Comparison of ENCODE assay signal across 23 mouse cellular contexts in genomic region chr4:107038303-107038702, GRCm38 (mm10). TPM values are rescaled to one million over a fixed set of nuclear protein-coding genes. Genes with fewer than 3 reads are reported as not detected.
DNase-seq lines count a peak whose midpoint lies in the region; ATAC-seq and TF ChIP-seq lines count a peak whose summit lies in the region.
"Had no signal": no experiment of that assay in that cellular context is flagged by ENCODE, and none has a peak within 500 bp of the region (broad histone marks: within the 10 kb centered on the region; RNA-seq: fewer than 3 reads in every experiment).

No protein-coding gene starts in this region.

- TF ChIP-seq CTCF in hindbrain, postnatal 0 days (IDR thresholded peaks at IDR 0.05; ENCODE audit: low read depth), result no peak

- 85% methylated on average over 4 of the region's 4 CpGs for WGBS in hindbrain, embryonic 12.5 days
- 87% methylated on average over 4 of the region's 4 CpGs for WGBS in hindbrain, embryonic 14.5 days
- WGBS in midbrain, embryonic 10.5 days, result 96% methylated on average over 4 of the region's 4 CpGs
- 81% methylated on average over 4 of the region's 4 CpGs for WGBS in midbrain, embryonic 11.5 days
- WGBS in hindbrain, postnatal 0 days, result 84% methylated on average over 4 of the region's 4 CpGs
- WGBS in midbrain, embryonic 15.5 days, result 91% methylated on average over 4 of the region's 4 CpGs

- no peaks in the 10 kb centered on the region for H3K27me3 ChIP-seq in hindbrain, embryonic 12.5 days
- no peaks in the 10 kb centered on the region for H3K27me3 ChIP-seq in hindbrain, embryonic 14.5 days (ENCODE audit: control insufficient read depth, insufficient read depth, low read length)
- H3K27me3 ChIP-seq in midbrain, embryonic 10.5 days (ENCODE audit: low read depth, poor library complexity, severe bottlenecking), result no peaks in the 10 kb centered on the region
- H3K27me3 ChIP-seq in midbrain, embryonic 11.5 days (ENCODE audit: control insufficient read depth, insufficient read depth, low read length), result no peaks in the 10 kb centered on the region
- H3K27me3 ChIP-seq in hindbrain, postnatal 0 days (ENCODE audit: insufficient read depth, low read length), result no peaks in the 10 kb centered on the region
- H3K27me3 ChIP-seq in midbrain, embryonic 15.5 days (replicated peaks), result no peaks in the 10 kb centered on the region
- H3K27me3 ChIP-seq: embryonic facial prominence, embryonic 12.5 days; liver, embryonic 15.5 days had no signal

- H3K4me1 ChIP-seq in hindbrain, embryonic 12.5 days, result peaks cover 13% of the 10 kb centered on the region
- peaks cover 6% of the 10 kb centered on the region; the same call in 1 of the 2 replicates for H3K4me1 ChIP-seq in hindbrain, embryonic 14.5 days (replicated peaks; ENCODE audit: control insufficient read depth, insufficient read depth, low read length)
- H3K4me1 ChIP-seq in midbrain, embryonic 10.5 days, result peaks cover 13% of the 10 kb centered on the region
- peaks cover 8% of the 10 kb centered on the region for H3K4me1 ChIP-seq in midbrain, embryonic 11.5 days (ENCODE audit: control insufficient read depth, insufficient read depth, low read length)
- H3K4me1 ChIP-seq in hindbrain, postnatal 0 days (ENCODE audit: insufficient read depth, low read length), result no peaks in the 10 kb centered on the region
- H3K4me1 ChIP-seq in midbrain, embryonic 15.5 days, result peaks cover 5% of the 10 kb centered on the region
- H3K4me1 ChIP-seq: embryonic facial prominence, embryonic 12.5 days; liver, embryonic 15.5 days had no signal

- H3K27ac ChIP-seq in hindbrain, embryonic 12.5 days, result peak overlapping the region; percentile 62
- H3K27ac ChIP-seq in hindbrain, embryonic 14.5 days, result no peak overlapping the region
- 0 out of 2 replicates have a peak overlapping the region, but pooled peaks have one; percentile 42 for H3K27ac ChIP-seq in midbrain, embryonic 10.5 days (replicated peaks)
- H3K27ac ChIP-seq in midbrain, embryonic 11.5 days (ENCODE audit: low read depth, low read length), result no peak overlapping the region
- peak overlapping the region; percentile 64; the same call in 1 of the 2 replicates for H3K27ac ChIP-seq in hindbrain, postnatal 0 days
- H3K27ac ChIP-seq in midbrain, embryonic 15.5 days, result 0 out of 2 replicates have a peak overlapping the region, but pooled peaks have one; percentile 63
- H3K27ac ChIP-seq: embryonic facial prominence, embryonic 12.5 days; liver, embryonic 15.5 days had no signal

- H3K4me2 ChIP-seq in hindbrain, embryonic 12.5 days (replicated peaks), result no peak overlapping the region
- H3K4me2 ChIP-seq in hindbrain, embryonic 14.5 days (replicated peaks), result no peak overlapping the region
- no peak overlapping the region for H3K4me2 ChIP-seq in midbrain, embryonic 11.5 days
- H3K4me2 ChIP-seq in hindbrain, postnatal 0 days (ENCODE audit: low read depth, low read length), result no peak overlapping the region
- H3K4me2 ChIP-seq in midbrain, embryonic 15.5 days, result no peak overlapping the region
- H3K4me2 ChIP-seq: embryonic facial prominence, embryonic 12.5 days; liver, embryonic 15.5 days had no signal

- ATAC-seq in hindbrain, embryonic 12.5 days (ENCODE audit: low FRiP score), result no peak
- no peak for ATAC-seq in hindbrain, embryonic 14.5 days (ENCODE audit: low FRiP score)
- no peak for ATAC-seq in midbrain, embryonic 11.5 days (ENCODE audit: low FRiP score)
- ATAC-seq in hindbrain, postnatal 0 days, result no peak
- no peak for ATAC-seq in midbrain, embryonic 15.5 days (replicated peaks)

- no peaks in the 10 kb centered on the region for H3K9me3 ChIP-seq in hindbrain, embryonic 12.5 days (replicated peaks)
- no peaks in the 10 kb centered on the region for H3K9me3 ChIP-seq in hindbrain, embryonic 14.5 days (ENCODE audit: control insufficient read depth, low read length)
- H3K9me3 ChIP-seq in midbrain, embryonic 10.5 days (replicated peaks), result no peaks in the 10 kb centered on the region
- H3K9me3 ChIP-seq in midbrain, embryonic 11.5 days (ENCODE audit: control insufficient read depth, low read length), result no peaks in the 10 kb centered on the region
- no peaks in the 10 kb centered on the region for H3K9me3 ChIP-seq in hindbrain, postnatal 0 days (ENCODE audit: low read length)
- H3K9me3 ChIP-seq in midbrain, embryonic 15.5 days, result no peaks in the 10 kb centered on the region
- H3K9me3 ChIP-seq: embryonic facial prominence, embryonic 12.5 days; liver, embryonic 15.5 days had no signal

- no peak overlapping the region for H3K9ac ChIP-seq in hindbrain, embryonic 12.5 days
- H3K9ac ChIP-seq in hindbrain, embryonic 14.5 days, result no peak overlapping the region
- H3K9ac ChIP-seq in midbrain, embryonic 11.5 days (ENCODE audit: low read length), result no peak overlapping the region
- H3K9ac ChIP-seq in hindbrain, postnatal 0 days (replicated peaks; ENCODE audit: low read length), result no peak overlapping the region
- H3K9ac ChIP-seq in midbrain, embryonic 15.5 days, result no peak overlapping the region
- H3K9ac ChIP-seq: embryonic facial prominence, embryonic 12.5 days; liver, embryonic 15.5 days had no signal

- no peak for DNase-seq in hindbrain, embryonic 14.5 days (ENCODE audit: low spot score)
- DNase-seq in midbrain, embryonic 10.5 days (ENCODE audit: low spot score), result no peak
- no peak for DNase-seq in midbrain, embryonic 11.5 days (ENCODE audit: low spot score, missing footprints)
- no peak for DNase-seq in hindbrain, postnatal 0 days (ENCODE audit: low spot score)
- DNase-seq in spleen, adult 18-20 months, result no peak
- DNase-seq: adrenal gland, postnatal 25 days; cerebellum, adult 2 months; gastrocnemius, postnatal 14 days; heart, postnatal 10 days; kidney, adult 9 months; kidney, postnatal 4 days; lung, postnatal 10 days; thymus, postnatal 25 days had no signal

- no peak overlapping the region for H3K4me3 ChIP-seq in hindbrain, embryonic 12.5 days
- no peak overlapping the region for H3K4me3 ChIP-seq in hindbrain, embryonic 14.5 days (replicated peaks; ENCODE audit: low read length)
- no peak overlapping the region for H3K4me3 ChIP-seq in midbrain, embryonic 10.5 days
- H3K4me3 ChIP-seq in midbrain, embryonic 11.5 days (ENCODE audit: low read depth, low read length), result no peak overlapping the region
- H3K4me3 ChIP-seq in hindbrain, postnatal 0 days (ENCODE audit: low read length), result no peak overlapping the region
- H3K4me3 ChIP-seq in midbrain, embryonic 15.5 days, result no peak overlapping the region
- H3K4me3 ChIP-seq: embryonic facial prominence, embryonic 12.5 days; liver, embryonic 15.5 days; myocyte had no signal

- H3K36me3 ChIP-seq in hindbrain, embryonic 12.5 days, result peaks cover 91% of the 10 kb centered on the region
- H3K36me3 ChIP-seq in hindbrain, embryonic 14.5 days (replicated peaks; ENCODE audit: control insufficient read depth, insufficient read depth), result peaks cover 86% of the 10 kb centered on the region
- peaks cover 99% of the 10 kb centered on the region for H3K36me3 ChIP-seq in midbrain, embryonic 10.5 days
- peaks cover 16% of the 10 kb centered on the region; the same call in 1 of the 2 replicates for H3K36me3 ChIP-seq in midbrain, embryonic 11.5 days (ENCODE audit: control insufficient read depth, insufficient read depth, low read length)
- peaks cover 21% of the 10 kb centered on the region; the same call in 1 of the 2 replicates for H3K36me3 ChIP-seq in hindbrain, postnatal 0 days (ENCODE audit: insufficient read depth, low read length)
- peaks cover 23% of the 10 kb centered on the region for H3K36me3 ChIP-seq in midbrain, embryonic 15.5 days (replicated peaks)

RNA-seq across cellular contexts. Expression of gene Mrpl37, which starts 28.4 kb away (rescaled TPM):
- 78.0 and 80.8 TPM in 2 replicates for polyA plus RNA-seq in hindbrain, embryonic 12.5 days (2016; fragmentation: Nextera tagmentation; extraction: Ambion mirVana)
- 86.2 and 89.8 TPM in 2 replicates for polyA plus RNA-seq in hindbrain, embryonic 14.5 days (2014; fragmentation: Nextera tagmentation; extraction: Ambion mirVana)
- 122 and 123 TPM in 2 replicates for polyA plus RNA-seq in midbrain, embryonic 10.5 days (2016; fragmentation: Nextera tagmentation; extraction: Ambion mirVana)
- 106 and 112 TPM in 2 replicates for polyA plus RNA-seq in midbrain, embryonic 11.5 days (2014; fragmentation: Nextera tagmentation; extraction: Ambion mirVana)
- 59.2 TPM in 2 replicates for total RNA-seq in hindbrain, postnatal 0 days (2014; rRNA removed)
- 77.8 and 79.7 TPM in 2 replicates for polyA plus RNA-seq in hindbrain, postnatal 0 days (2015; fragmentation: Nextera tagmentation; extraction: Ambion mirVana)
- polyA plus RNA-seq in midbrain, embryonic 15.5 days (2015; fragmentation: Nextera tagmentation; extraction: Ambion mirVana), result 77.7 and 82.3 TPM in 2 replicates

RNA-seq across cellular contexts. Expression of gene Cyb5rl, which starts 28.5 kb away (rescaled TPM):
- polyA plus RNA-seq in hindbrain, embryonic 12.5 days (2016; fragmentation: Nextera tagmentation; extraction: Ambion mirVana), result 4.1 and 4.5 TPM in 2 replicates
- polyA plus RNA-seq in hindbrain, embryonic 14.5 days (2014; fragmentation: Nextera tagmentation; extraction: Ambion mirVana), result 2.7 and 4.8 TPM in 2 replicates
- 7.6 and 9.9 TPM in 2 replicates for polyA plus RNA-seq in midbrain, embryonic 10.5 days (2016; fragmentation: Nextera tagmentation; extraction: Ambion mirVana)
- polyA plus RNA-seq in midbrain, embryonic 11.5 days (2014; fragmentation: Nextera tagmentation; extraction: Ambion mirVana), result 5.6 TPM in 2 replicates
- 8.7 and 21.3 TPM in 2 replicates for total RNA-seq in hindbrain, postnatal 0 days (2014; rRNA removed)
- polyA plus RNA-seq in hindbrain, postnatal 0 days (2015; fragmentation: Nextera tagmentation; extraction: Ambion mirVana), result 4.1 and 4.6 TPM in 2 replicates
- polyA plus RNA-seq in midbrain, embryonic 15.5 days (2015; fragmentation: Nextera tagmentation; extraction: Ambion mirVana), result 3.7 and 4.7 TPM in 2 replicates

RNA-seq across cellular contexts. Expression of gene Cdcp2, which starts 58.4 kb away (rescaled TPM):
- polyA plus RNA-seq in hindbrain, embryonic 12.5 days (2016; fragmentation: Nextera tagmentation; extraction: Ambion mirVana), result 0.10 TPM in 1 of 2 replicates, not detected in the other
- polyA plus RNA-seq in hindbrain, embryonic 14.5 days (2014; fragmentation: Nextera tagmentation; extraction: Ambion mirVana), result not detected in 2 replicates
- 0.11 and 0.22 TPM in 2 replicates for polyA plus RNA-seq in midbrain, embryonic 10.5 days (2016; fragmentation: Nextera tagmentation; extraction: Ambion mirVana)
- polyA plus RNA-seq in midbrain, embryonic 11.5 days (2014; fragmentation: Nextera tagmentation; extraction: Ambion mirVana), result 0.11 and 0.29 TPM in 2 replicates
- total RNA-seq in hindbrain, postnatal 0 days (2014; rRNA removed), result 0.68 TPM in 1 of 2 replicates, not detected in the other
- polyA plus RNA-seq in hindbrain, postnatal 0 days (2015; fragmentation: Nextera tagmentation; extraction: Ambion mirVana), result 0.13 TPM in 1 of 2 replicates, not detected in the other
- not detected in 2 replicates for polyA plus RNA-seq in midbrain, embryonic 15.5 days (2015; fragmentation: Nextera tagmentation; extraction: Ambion mirVana)
- total RNA-seq: adrenal gland, postnatal 25 days; common myeloid progenitor, adult 5-6 weeks; gastrocnemius, postnatal 14 days; heart, postnatal 10 days; left cerebral cortex, adult 18-20 months; megakaryocyte, adult 5-6 weeks had no signal
- polyA plus RNA-seq: cerebellum, adult 2 months; intestine, embryonic 14.5 days; liver, embryonic 15.5 days; myocyte; testis, adult 2 months had no signal

Comparison
In these comparisons a context has a peak if more than half of its experiments do, and no peak if none do; other contexts are left out.
1. H3K27ac ChIP-seq: peak in hindbrain, embryonic 12.5 days (single experiment), midbrain, embryonic 10.5 days (single experiment), hindbrain, postnatal 0 days (single experiment) and midbrain, embryonic 15.5 days (single experiment); none in hindbrain, embryonic 14.5 days (single experiment) and midbrain, embryonic 11.5 days (single experiment).